Mouse (Mus musculus) layer of hippocampus, adult 11-12 months (tissue): ENCODE measurements around the gene Ess2.

ENCODE experiments used
- DNase-seq: peaks from one replicate; pipeline ENCODE4 v3.0.0; 2022; ENCODE audit warnings: low spot score

The Ess2 gene

DNA sequence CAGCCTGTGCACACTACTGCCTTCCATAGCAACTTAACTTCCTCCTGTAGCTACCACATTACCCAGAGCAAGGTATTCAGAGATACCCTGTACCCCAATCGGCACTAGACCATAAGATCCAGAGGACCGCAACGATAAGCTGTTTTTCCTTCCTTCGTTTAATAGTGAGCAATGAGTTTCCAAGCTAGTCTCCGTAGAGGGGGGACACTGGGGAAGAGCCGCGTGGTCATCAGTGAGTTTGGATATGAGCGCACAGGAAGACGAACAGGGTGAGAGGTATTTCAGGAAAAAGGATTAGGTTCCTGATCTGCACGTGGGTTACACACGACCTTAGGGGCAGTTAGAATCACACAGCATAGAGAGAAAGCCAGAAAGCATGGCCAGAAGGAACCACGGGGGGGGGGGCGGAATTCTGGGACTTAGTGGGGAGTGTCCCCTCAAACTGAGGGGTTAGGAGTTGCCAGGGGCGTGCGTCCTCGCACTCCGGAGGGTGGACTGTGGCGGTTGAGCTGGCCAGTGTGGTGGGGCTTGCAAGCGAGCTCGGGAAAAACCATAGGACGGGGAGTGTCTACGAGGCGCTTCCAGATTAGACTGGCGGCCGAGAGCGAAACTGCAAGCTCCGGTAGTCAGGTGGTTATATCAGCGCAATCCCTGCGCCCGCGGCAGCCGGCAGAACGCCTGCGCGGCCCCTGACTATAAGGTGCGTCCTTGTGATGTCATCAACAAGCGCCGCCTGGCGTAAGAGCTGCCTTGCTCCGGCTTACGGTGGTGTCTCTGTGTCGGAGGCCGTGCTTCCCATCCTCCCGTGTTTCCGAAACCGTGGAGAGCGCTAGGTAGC, 10.4 kb upstream of the Ess2 start:
- peak; percentile 97 for DNase-seq

DNA sequence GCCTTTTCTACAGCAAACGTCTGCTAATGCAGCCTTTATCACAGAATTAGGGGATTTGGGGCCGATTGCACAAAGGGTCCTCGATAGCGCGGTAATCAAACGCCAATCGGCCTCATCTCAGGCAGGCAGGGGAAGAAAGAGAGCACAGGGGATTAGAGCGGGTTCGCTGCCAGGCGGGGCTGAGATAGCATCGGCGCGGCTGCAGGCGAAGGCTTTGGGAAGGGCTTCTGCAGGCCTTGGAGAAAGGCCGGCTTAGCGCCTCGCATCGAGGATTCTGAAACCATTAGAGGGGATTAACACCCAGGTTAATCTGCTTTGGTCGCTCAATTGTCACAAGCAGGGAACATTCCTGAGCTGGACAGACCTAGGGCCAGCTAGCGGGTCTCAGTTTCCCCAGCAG, 9.4 kb upstream of the Ess2 start:
- DNase-seq, result no peak

GRCm38 (mm10) chr16:17914307-17915249, 3.4 kb upstream of the Ess2 start, which contains the start of gene Gsc2:
Gsc2 (minus strand) TSS chr16:17915059.
- DNase-seq, result no peak

- no peak for DNase-seq
These were observed 12.7 kb downstream of the Ess2 start, which contains the start of the genes Dgcr2 and Tssk2 for GRCm38 (mm10) chr16:17898462-17898861. Dgcr2 (minus strand) TSS chr16:17898562. Tssk2 (plus strand) TSS chr16:17898637.

GRCm38 (mm10) chr16:17896091-17896490, 15.1 kb downstream of the Ess2 start:
- DNase-seq, result no peak

GRCm38 (mm10) chr16:17893923-17894322, 17.2 kb downstream of the Ess2 start, which contains the start of gene Tssk1:
Tssk1 (plus strand) TSS chr16:17894223.
- no peak for DNase-seq

DNA sequence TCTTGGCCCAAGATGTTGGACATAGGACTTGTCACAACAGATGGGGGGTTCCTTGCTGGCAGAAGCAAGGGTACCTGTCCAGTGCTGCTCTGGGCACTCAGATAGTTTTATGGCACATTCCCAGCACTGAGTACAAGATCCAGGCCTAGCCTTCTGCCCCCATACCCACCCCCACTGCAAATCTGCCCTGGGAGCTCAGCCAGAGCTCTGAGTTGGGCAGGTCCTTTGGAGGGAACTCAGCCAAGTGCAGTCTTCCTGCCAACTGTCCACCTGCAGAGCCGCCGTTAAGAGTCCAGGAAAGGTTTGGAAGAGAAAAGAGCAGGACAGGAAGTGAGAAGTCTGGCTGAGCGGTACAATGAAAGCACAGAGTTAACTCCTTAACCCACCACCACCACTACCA, 18.5 kb downstream of the Ess2 start:
- DNase-seq, result no peak

DNA sequence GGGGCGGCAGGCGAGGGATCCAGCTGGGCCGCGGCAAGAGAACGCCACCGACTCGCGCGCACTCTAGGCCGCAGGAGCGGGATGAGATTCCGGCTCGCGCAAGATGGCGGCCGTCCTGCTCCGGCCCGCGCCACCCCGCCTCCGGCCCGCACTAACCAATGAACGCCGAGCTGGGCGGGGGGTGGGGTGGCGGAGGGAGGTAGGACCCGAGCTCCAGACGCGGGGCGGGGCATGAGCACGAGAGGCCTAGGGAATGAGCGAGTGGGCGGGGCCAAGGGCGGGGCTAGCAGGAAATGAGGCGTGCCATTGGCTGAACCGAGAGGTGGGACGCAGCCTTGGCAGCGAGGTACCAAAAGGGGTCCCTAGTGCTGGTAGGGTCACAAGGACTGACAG, 19.6 kb downstream of the Ess2 start, which contains the start of gene Gm20518:
Gm20518 (minus strand) TSS at position 105 of the 393 bp plus-strand sequence.
- DNase-seq, result peak; percentile 99

DNA sequence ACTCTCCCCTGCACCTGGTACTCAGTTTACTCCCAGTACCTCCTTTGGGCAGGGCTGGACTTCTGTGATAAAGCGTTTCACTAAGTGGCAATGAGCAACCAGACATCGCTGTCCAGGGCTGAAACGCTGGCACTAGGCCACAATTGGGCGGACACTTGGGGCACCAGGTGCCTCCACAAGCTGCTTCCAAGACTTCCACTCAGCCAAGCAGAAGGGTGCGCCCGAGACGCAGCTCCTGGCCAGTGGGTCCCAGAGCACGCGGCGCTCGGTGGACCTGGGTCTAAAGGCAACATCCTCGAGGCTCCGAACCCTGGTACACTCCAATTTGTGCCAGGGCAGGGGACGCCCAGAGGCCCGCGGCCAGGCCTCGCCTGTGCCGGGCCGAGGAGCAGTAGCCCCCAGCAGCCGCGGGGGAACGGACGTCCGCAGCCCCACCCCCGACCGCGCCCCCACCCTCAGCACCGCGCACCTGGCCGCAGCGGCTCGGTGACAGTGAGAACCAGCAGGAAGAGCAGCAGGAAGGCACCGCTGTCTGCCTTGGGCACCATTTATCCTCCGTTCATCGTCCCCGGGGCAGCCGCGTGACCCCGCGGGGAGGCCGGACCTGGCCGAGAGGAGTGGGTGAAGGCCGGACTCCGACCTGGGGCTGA, 20.1 kb downstream of the Ess2 start:
- peak; percentile 55 for DNase-seq

- no peak for DNase-seq
These were observed 20.8 kb downstream of the Ess2 start for GRCm38 (mm10) chr16:17890342-17890727.

DNA sequence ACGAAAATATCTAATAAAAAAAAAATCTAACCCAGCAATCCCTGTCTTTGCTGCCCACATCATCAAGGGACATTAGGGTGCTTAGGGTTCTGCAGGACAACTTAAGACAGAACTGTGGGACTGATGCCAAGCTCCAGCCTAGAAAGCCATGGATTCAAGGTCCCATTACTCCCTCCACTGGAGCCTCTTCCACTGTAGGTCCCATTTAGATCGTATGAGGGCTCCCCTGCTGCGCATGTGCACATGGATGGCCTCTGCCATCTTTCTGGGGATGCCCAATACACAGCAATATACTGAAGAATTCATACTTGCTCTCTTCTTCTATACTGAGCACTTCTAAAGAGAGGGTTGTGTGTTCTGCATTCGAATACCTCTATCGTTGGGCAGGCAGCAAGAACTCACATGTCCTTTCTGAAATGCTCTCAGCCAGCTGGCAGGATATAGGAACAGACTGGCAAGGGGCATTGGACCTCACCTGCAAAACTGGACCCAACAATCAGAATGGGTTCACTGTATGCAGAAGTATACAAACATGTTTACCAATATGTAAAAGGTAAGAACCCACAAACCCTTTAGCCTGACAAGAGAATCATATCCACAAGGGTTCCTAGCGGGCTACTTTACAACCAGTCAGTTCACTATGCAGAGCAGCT, 21.3 kb downstream of the Ess2 start:
- no peak for DNase-seq

GRCm38 (mm10) chr16:17884116-17884515, 27.0 kb downstream of the Ess2 start:
- DNase-seq, result no peak

DNA sequence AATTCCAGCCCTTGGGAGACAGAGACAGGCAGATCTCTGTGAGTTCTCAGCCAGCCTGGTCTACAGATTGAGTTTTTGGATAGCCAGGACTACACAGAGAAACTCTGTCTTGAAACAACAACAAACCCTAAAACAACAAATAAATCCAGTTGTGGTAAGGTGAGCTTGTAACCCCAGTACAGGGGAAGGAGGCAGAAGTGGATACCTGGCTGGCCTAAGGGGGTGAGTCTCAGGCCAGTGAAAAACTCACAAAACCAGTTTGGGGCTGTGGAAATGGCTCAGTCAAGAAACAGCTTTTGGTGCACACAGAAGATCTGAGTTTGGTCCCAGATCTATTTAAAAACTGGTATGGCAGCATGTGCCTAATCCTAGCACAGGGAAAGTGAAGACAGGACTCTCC, 29.0 kb downstream of the Ess2 start:
- no peak for DNase-seq

DNA sequence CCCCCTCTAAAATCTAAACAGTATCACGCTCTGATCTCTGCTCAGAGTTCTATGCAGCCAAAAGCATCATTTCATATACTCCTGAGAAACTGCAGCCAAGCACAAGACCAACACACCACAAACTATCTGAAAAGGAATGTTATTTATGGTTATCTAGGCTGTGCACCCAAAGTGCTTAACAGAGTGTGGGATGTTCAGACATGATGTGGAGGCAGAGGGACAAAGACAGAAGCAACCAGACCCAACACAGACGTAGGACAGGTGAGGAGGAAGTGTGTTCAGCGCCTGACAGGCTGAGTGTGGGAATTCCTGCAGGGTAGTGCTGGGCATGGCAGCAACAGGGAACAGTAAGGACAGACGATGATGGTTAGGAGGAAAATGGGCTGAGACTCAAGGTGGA, 31.6 kb downstream of the Ess2 start:
- DNase-seq, result no peak

GRCm38 (mm10) chr16:17876096-17876495, 35.1 kb downstream of the Ess2 start:
- no peak for DNase-seq

DNA sequence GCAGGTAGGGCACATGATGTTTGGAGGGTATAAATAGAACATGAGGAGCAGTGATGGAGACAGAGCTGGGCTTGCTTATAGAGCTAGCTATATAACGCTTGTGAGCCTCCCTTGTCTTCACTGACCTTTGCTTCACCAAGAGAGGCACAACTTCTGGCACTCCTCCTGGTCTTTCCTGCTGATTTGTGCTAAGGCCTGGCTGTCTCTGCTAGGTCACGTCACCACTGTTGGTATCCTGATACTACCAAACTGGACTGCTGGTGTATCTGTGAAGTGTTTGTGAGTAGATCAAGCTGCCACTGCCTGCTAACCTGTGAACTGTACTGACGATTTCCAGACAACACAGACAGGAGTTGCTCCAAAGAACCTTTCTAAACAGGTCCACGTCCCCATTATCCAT, 36.0 kb downstream of the Ess2 start:
- DNase-seq, result no peak

DNA sequence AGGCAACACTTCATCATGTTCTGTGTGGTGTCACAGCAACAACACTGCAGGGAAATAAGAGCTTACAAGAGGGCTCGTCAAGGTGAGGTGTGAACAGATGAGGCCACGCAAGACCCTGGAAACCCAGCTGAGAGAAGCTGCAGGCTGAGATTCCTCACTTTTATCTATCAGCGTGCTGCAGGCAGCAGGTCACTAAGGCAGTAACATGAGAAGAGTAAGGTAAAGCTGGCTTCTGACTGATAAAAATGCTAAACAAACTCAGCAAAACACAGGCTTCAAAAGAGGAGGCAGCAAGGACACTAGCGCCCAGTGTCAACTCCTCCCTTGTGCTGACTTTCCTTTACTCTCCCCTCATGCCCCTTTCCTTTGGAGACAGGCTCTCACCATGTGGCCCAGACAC, 38.2 kb downstream of the Ess2 start:
- DNase-seq, result no peak

- no peak for DNase-seq
These were observed 39.9 kb downstream of the Ess2 start for GRCm38 (mm10) chr16:17871248-17871647.

- DNase-seq, result no peak
These were observed 45.4 kb downstream of the Ess2 start for GRCm38 (mm10) chr16:17865770-17866169.

DNA sequence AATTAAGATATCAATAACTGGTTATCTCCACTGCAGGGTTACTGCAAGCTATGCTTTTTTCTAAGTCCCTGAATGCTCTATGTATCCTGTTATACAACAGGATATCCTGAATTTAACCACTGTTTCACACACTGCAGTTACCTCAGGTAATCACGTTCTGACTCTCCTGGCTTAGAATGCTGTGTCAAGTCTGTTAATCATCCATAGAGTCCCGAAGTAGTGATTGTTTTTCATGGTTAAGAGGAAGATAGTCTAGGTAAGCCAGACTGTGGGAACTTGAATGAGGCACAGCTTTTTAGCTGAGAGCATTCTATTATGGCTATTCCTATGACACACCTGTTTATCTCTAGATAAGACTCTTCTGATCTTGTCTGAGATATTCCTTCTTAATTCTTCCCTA, 45.9 kb downstream of the Ess2 start:
- DNase-seq, result no peak

DNA sequence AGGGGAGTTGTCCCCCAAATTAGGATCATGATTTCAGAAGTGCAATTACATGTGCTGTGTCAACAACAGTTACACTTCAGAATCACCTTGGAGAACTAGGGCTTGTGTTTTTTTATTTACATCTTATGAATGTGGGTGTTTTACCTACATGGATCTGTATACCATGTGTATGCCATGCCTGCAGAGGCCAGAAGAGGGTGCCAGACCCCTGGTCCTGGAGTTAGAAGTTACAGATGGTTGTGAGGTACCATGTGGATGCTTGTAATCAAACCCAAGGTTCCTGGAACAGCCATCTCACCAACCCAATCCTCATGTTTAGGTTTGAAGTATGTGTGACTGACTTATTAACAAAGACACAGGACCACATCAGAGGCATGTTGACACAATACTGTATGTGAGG, 52.6 kb downstream of the Ess2 start:
- no peak for DNase-seq

DNA sequence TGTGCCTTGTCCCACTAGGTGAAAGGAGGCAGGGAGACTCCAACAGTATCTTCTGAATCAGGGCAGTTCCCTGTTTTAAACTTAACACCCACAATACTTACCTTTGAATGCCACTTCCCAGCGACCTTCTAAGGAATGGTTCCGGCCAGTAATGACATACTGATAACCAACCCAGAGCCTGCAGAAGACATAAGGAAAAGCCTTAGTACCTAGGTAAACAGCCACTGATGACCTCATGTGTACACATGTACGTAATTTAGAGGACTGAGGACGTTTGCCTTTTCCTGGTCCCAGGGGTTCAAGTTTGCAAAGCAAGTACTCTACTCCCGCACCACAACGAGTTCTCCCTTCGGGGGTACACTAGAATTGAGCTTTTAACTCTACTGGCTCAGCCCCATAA, 54.0 kb downstream of the Ess2 start:
- DNase-seq, result no peak
